Mouse (Mus musculus): ENCODE results near the gene Cct7. TPM values are rescaled to one million over a fixed set of nuclear protein-coding genes. Genes with fewer than 3 reads are reported as not detected.
A peak's percentile ranks its signal among the peaks of the same experiment; 100 is the strongest.

Cct7 gene
- polyA plus RNA-seq (2015; fragmentation: Nextera tagmentation; extraction: Ambion mirVana), result 555 and 583 TPM in 2 replicates

DNA sequence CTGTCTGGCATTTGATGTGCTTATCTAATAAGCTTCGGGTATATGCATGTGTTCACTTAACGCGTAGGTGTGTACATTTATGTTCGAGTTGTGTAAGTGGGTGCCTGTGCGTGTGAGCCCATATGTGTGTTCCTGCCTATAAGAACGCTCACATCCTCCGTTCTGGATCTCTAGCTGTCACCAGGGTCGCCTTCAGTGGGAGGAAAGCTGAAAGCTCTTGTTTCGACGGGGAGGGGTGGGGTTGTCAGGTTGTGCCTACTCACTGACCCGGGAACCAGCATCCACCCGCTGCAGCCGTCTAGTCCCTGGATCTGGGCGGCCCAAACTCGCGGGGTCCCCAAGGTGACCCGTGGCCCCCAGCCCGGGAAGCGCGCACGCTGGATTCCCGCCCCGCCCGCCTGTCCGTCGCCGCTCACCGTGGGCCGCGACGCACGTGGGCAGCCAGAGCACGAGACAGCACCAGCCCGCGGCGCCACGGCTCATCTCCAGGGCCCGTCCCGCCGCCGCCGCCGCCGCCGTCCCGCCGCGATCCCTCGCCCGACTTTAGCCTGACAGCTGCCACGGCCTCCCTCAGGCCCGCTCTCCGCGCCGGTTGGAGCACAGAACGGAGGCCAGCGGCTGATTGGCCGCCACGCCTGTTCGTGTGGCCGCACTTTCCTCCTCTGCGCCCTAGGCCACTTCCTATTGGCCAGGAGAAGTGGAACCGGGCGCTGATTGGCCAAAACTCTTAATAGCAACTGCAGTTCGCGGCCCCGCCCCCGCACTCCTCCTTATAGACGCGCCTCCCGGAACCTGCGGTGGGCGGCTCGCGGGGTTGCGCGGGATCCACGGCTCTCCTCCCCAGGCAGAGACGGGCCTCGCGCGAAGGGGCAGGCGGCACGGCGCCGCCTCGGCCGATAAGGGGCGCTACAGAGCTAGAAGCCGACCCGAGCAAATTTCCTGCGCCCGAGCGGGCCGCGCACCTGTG lies at the start of gene Cct7:
TSS of gene Cct7 (plus strand) at position 818 of the 967 bp plus-strand sequence.
- peak within 1 kb of the TSS; percentile 97 for H3K4me2 ChIP-seq (replicated peaks; ENCODE audit: low read depth, low read length)
- H3K9me3 ChIP-seq (ENCODE audit: low read length), result no peaks in the 10 kb centered on the region
- peak within 1 kb of the TSS; percentile 95 for H3K9ac ChIP-seq (replicated peaks; ENCODE audit: low read length)
- ATAC-seq (ENCODE audit: low FRiP score, low TSS enrichment), result peak; percentile 95
- no peaks in the 10 kb centered on the region for H3K27me3 ChIP-seq (ENCODE audit: insufficient read depth, low read length)
- H3K4me3 ChIP-seq (ENCODE audit: low read length), result peak within 1 kb of the TSS; percentile 78
- H3K36me3 ChIP-seq (ENCODE audit: insufficient read depth, low read length), result peaks cover 15% of the 10 kb centered on the region
- peaks cover 28% of the 10 kb centered on the region for H3K4me1 ChIP-seq (ENCODE audit: insufficient read depth, low read length)
- H3K27ac ChIP-seq (ENCODE audit: low read length), result peak within 1 kb of the TSS; percentile 85
- WGBS, result 2% methylated on average over 93 of the region's 96 CpGs

DNA sequence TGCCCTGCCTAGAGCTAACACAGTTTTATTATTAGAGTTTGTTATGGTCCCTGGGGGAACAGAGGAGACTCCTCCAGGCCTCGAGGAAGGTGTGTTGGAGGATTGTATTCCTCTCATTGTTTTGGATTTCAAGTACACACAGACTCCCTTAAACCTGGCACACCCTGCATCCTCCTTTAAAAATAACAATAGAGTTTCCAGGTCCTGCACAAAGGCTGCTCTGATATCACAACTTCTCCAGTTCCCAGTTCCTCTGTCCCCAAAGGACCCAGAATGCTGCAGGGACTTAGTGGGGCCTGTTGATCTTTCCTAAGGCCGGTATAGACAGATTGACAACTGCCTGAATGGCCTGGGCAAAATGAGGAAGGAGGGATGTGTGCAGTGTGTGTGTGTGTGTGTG lies 48.7 kb upstream of the Cct7 start:
- Histone ChIP-seq H3K9me3 (ENCODE audit: low read length) (no peaks in the 10 kb centered on the region), H3K27ac (ENCODE audit: low read length) (0 out of 2 replicates have a peak overlapping the region, but pooled peaks have one; percentile 13), H3K36me3 (ENCODE audit: insufficient read depth, low read length) (no peaks in the 10 kb centered on the region), H3K4me1 (ENCODE audit: insufficient read depth, low read length) (peaks cover 7% of the 10 kb centered on the region; the same call in 1 of the 2 replicates), H3K4me2 (replicated peaks; ENCODE audit: low read depth, low read length) (no peak overlapping the region), H3K9ac (replicated peaks; ENCODE audit: low read length) (no peak overlapping the region), H3K27me3 (ENCODE audit: insufficient read depth, low read length) (peaks cover 6% of the 10 kb centered on the region), H3K4me3 (ENCODE audit: low read length) (no peak overlapping the region)
- no peak for ATAC-seq (ENCODE audit: low FRiP score, low TSS enrichment)
- 25% methylated on average over 2 of the region's 2 CpGs for WGBS

DNA sequence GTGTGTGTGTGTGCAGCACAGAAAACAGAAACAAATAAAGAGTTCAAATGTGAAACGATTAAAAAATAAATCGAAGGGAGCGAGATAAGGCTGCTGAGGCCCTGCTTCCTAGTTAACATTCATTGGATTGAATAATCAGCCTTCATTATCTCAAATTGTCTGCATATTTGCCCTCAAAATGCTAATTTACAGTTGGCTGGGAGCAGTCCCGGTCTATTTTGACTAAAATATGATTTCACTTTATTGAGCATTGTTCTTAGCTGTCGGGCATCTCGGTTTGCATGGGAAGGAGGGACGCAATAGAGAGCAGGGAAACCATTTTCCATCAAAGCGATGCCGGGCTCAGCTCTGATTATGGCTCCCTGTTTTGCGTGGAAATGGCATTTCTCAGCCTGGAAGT lies 48.3 kb upstream of the Cct7 start:
- no peak for ATAC-seq (ENCODE audit: low FRiP score, low TSS enrichment)

DNA sequence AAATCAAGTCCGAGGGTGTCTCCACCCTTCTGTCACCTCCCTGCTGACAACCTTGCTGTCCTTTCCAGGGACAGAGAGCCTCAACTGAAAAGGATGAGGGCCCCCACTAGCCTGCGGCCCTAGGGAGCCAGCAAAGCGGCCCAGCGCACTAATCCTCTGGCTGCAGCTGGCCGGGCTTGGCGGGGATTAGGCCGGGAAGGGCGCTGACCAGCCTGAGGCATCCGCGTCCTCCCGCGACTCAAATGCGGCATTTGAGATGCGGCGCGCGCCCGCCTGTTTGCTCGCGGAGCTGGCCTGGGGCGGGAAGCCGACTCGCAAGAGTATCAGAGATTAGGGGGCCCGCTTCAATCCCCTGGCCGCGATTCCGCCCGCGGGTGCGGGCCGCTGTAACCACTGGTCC lies 42.3 kb upstream of the Cct7 start:
- Histone ChIP-seq H3K27ac (ENCODE audit: low read length) (no peak overlapping the region), H3K4me1 (ENCODE audit: insufficient read depth, low read length) (0 out of 2 replicates have a peak, but pooled peaks cover 5% of the 10 kb centered on the region), H3K4me3 (ENCODE audit: low read length) (peak overlapping the region; percentile 31), H3K36me3 (ENCODE audit: insufficient read depth, low read length) (no peaks in the 10 kb centered on the region), H3K9ac (replicated peaks; ENCODE audit: low read length) (peak overlapping the region; percentile 49; the same call in 1 of the 2 replicates), H3K4me2 (replicated peaks; ENCODE audit: low read depth, low read length) (peak overlapping the region; percentile 47), H3K27me3 (ENCODE audit: insufficient read depth, low read length) (peaks cover 36% of the 10 kb centered on the region), H3K9me3 (ENCODE audit: low read length) (no peaks in the 10 kb centered on the region)
- ATAC-seq (ENCODE audit: low FRiP score, low TSS enrichment), result no peak
- WGBS, result 3% methylated on average over 31 of the region's 31 CpGs

More for the DNA sequence above, 48.3 kb upstream of the Cct7 start:
- 75% methylated on average over 10 of the region's 10 CpGs for WGBS
- no peaks in the 10 kb centered on the region for H3K9me3 ChIP-seq (ENCODE audit: low read length)
- no peak overlapping the region for H3K9ac ChIP-seq (replicated peaks; ENCODE audit: low read length)
- H3K4me2 ChIP-seq (replicated peaks; ENCODE audit: low read depth, low read length), result no peak overlapping the region
- H3K36me3 ChIP-seq (ENCODE audit: insufficient read depth, low read length), result no peaks in the 10 kb centered on the region
- no peak overlapping the region for H3K4me3 ChIP-seq (ENCODE audit: low read length)
- no peak overlapping the region for H3K27ac ChIP-seq (ENCODE audit: low read length)
- H3K4me1 ChIP-seq (ENCODE audit: insufficient read depth, low read length), result peaks cover 7% of the 10 kb centered on the region; the same call in 1 of the 2 replicates
- peaks cover 10% of the 10 kb centered on the region for H3K27me3 ChIP-seq (ENCODE audit: insufficient read depth, low read length)

DNA sequence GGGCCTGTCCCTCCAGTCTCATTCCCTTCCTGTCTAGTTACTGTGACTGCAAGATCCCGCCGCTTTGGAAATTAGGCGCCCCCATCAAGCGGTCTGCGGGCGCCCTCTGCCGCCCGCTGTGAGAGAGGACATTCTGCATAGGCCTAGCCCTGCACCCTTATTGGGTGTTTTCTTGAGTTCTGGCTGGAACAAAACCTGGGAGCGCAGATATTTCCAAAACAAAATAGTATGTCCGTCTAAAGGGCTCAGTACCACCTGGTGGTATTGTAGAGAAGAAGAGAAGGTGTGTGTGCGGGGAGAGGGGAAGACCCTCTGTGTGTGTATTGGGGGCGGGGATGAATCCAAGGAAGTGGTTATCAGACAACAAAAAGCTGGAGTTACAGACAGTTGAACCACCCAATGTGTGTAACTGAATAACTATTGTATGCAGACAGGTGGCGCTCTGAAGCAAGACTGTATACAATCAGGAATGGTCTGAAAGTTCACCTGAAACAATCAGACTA lies 40.5 kb upstream of the Cct7 start:
- Histone ChIP-seq H3K27ac (ENCODE audit: low read length) (no peak overlapping the region), H3K9me3 (ENCODE audit: low read length) (no peaks in the 10 kb centered on the region), H3K9ac (replicated peaks; ENCODE audit: low read length) (no peak overlapping the region), H3K27me3 (ENCODE audit: insufficient read depth, low read length) (peaks cover 36% of the 10 kb centered on the region), H3K36me3 (ENCODE audit: insufficient read depth, low read length) (no peaks in the 10 kb centered on the region), H3K4me2 (replicated peaks; ENCODE audit: low read depth, low read length) (no peak overlapping the region; the same call in 1 of the 2 replicates), H3K4me1 (ENCODE audit: insufficient read depth, low read length) (0 out of 2 replicates have a peak, but pooled peaks cover 5% of the 10 kb centered on the region), H3K4me3 (ENCODE audit: low read length) (no peak overlapping the region)
- peak; percentile 75 for ATAC-seq (ENCODE audit: low FRiP score, low TSS enrichment)
- WGBS, result 11% methylated on average over 13 of the region's 13 CpGs

DNA sequence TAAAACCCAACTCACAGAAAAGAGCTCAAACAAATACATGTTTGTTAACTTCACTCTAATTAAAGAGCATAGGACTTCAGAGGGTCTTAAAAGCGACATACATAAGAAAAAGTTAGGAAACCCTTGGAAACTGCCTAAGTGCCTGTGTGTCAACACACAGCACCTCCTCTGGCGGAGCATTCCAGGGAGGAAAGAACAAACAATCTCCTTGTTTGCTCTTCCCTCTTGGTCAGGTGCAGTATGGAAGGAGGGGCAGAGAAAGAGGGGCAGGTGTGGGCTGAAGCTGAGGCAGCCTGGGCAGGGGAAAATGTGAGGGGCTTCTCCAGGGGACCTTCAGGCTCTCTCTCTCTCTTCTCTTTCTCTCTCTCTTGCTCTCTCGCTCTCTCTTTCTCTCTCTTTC lies 35.5 kb upstream of the Cct7 start:
- no peak for ATAC-seq (ENCODE audit: low FRiP score, low TSS enrichment)
- H3K4me2 ChIP-seq (replicated peaks; ENCODE audit: low read depth, low read length), result no peak overlapping the region
- H3K4me1 ChIP-seq (ENCODE audit: insufficient read depth, low read length), result no peaks in the 10 kb centered on the region
- no peak overlapping the region for H3K4me3 ChIP-seq (ENCODE audit: low read length)
- no peak overlapping the region for H3K9ac ChIP-seq (replicated peaks; ENCODE audit: low read length)
- no peaks in the 10 kb centered on the region for H3K9me3 ChIP-seq (ENCODE audit: low read length)
- no peak overlapping the region for H3K27ac ChIP-seq (ENCODE audit: low read length)
- H3K27me3 ChIP-seq (ENCODE audit: insufficient read depth, low read length), result no peaks in the 10 kb centered on the region
- WGBS, result 52% methylated on average over 3 of the region's 3 CpGs
- H3K36me3 ChIP-seq (ENCODE audit: insufficient read depth, low read length), result no peaks in the 10 kb centered on the region

DNA sequence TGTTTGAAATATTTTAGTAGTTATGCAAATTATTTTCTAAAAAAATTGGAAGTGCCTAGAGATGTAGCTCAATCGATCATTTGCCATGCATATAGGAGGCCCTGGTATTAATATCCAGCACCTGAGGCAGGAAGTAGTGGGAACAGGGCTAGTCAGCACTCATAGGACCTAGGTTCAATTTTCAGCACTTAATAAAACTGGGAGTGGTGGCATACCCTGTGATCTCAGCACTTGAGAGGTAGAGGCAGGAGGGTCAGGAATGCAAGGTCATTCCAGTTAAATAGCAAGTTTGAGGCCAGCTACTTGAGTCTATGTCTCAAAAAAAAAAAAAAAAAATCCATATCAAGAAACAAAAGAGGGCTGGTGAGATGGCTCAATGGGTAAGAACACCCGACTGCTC lies 32.2 kb upstream of the Cct7 start:
- Histone ChIP-seq H3K4me2 (replicated peaks; ENCODE audit: low read depth, low read length) (no peak overlapping the region), H3K27me3 (ENCODE audit: insufficient read depth, low read length) (peaks cover 12% of the 10 kb centered on the region), H3K36me3 (ENCODE audit: insufficient read depth, low read length) (no peaks in the 10 kb centered on the region), H3K4me1 (ENCODE audit: insufficient read depth, low read length) (no peaks in the 10 kb centered on the region), H3K9me3 (ENCODE audit: low read length) (no peaks in the 10 kb centered on the region), H3K4me3 (ENCODE audit: low read length) (no peak overlapping the region), H3K9ac (replicated peaks; ENCODE audit: low read length) (no peak overlapping the region), H3K27ac (ENCODE audit: low read length) (no peak overlapping the region)
- no peak for ATAC-seq (ENCODE audit: low FRiP score, low TSS enrichment)
- 77% methylated on average over 2 of the region's 2 CpGs for WGBS

DNA sequence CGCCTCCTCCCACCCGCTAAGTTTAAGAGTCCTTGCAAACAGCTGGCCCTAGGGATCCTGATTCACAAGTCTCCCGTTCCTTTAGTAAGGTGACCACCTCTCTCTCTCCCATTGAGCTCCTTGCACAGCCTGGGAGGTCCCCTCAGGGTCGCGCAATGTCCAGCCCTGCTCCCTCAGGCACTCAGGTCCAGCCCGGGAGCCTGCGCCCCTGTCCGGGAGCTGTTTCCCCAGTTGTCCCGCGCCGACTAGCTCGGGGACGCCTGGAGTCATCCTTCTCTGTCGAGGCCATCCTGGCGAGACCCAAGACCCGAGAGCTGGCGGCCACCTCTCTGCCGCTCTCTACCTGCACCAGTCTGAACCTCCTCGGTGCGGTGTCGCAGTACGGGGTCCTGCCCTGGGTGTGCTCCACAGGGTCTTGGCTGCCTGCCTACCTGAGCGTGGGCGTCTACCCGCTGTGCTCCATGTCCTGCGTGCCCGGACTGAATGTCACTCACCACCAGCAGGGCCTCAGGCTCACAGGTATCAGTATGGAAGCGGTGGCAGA lies 27.4 kb upstream of the Cct7 start, which contains the start of gene Noto:
TSS of gene Noto (plus strand) at position 51 of the 544 bp plus-strand sequence.
- Histone ChIP-seq H3K36me3 (ENCODE audit: insufficient read depth, low read length) (no peaks in the 10 kb centered on the region), H3K9me3 (ENCODE audit: low read length) (no peaks in the 10 kb centered on the region), H3K4me2 (replicated peaks; ENCODE audit: low read depth, low read length) (peak within 1 kb of the TSS; percentile 43), H3K27ac (ENCODE audit: low read length) (no peak within 1 kb of the TSS), H3K9ac (replicated peaks; ENCODE audit: low read length) (no peak within 1 kb of the TSS), H3K27me3 (ENCODE audit: insufficient read depth, low read length) (peaks cover 12% of the 10 kb centered on the region), H3K4me1 (ENCODE audit: insufficient read depth, low read length) (no peaks in the 10 kb centered on the region), H3K4me3 (ENCODE audit: low read length) (no peak within 1 kb of the TSS)
- ATAC-seq (ENCODE audit: low FRiP score, low TSS enrichment), result peak; percentile 57
- WGBS, result 12% methylated on average over 28 of the region's 28 CpGs

DNA sequence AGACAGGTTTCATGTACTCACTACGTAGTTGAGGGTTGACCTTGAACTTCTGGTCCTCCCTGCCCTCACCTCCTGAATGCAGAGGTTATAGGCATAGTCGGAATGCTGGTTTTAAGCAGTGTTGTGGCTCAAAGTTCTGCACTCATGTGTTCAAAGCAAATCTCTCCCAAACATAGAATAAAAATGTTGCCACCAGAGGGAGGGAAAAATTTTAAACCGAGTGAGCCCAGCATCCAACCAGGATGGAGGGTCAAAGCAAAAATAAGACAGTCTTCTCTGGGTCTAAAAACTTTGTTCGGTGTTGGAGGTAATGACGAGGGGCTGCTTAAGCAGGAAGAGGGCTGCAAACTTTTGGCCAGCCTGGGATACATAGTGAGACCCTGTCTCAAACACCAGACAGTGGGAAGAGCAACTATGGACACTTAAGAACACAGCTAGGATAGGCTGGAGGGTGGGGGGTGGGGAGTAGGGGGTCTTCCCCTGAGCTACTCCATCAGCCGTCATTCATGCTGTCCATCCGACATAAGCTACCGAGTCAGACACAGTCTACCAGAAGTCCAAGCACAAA lies 20.0 kb upstream of the Cct7 start:
- H3K4me3 ChIP-seq (ENCODE audit: low read length), result peak overlapping the region; percentile 90

More for the DNA sequence above, 20.0 kb upstream of the Cct7 start:
- ATAC-seq (ENCODE audit: low FRiP score, low TSS enrichment), result peak; percentile 60
- no peaks in the 10 kb centered on the region for H3K36me3 ChIP-seq (ENCODE audit: insufficient read depth, low read length)
- H3K27me3 ChIP-seq (ENCODE audit: insufficient read depth, low read length), result no peaks in the 10 kb centered on the region
- H3K9me3 ChIP-seq (ENCODE audit: low read length), result no peaks in the 10 kb centered on the region
- H3K4me1 ChIP-seq (ENCODE audit: insufficient read depth, low read length), result peaks cover 11% of the 10 kb centered on the region
- 42% methylated on average over 8 of the region's 8 CpGs for WGBS
- H3K4me2 ChIP-seq (replicated peaks; ENCODE audit: low read depth, low read length), result peak overlapping the region; percentile 75
- H3K27ac ChIP-seq (ENCODE audit: low read length), result no peak overlapping the region
- H3K9ac ChIP-seq (replicated peaks; ENCODE audit: low read length), result peak overlapping the region; percentile 86
